Mouse (Mus musculus): Measurements from ENCODE around the gene Stk11.
"Not testable (repeated sequence)": the region's sequence is repeated elsewhere in the genome, so short reads cannot be mapped to it uniquely, and the experiment has no call there.

The Stk11 gene

DNA sequence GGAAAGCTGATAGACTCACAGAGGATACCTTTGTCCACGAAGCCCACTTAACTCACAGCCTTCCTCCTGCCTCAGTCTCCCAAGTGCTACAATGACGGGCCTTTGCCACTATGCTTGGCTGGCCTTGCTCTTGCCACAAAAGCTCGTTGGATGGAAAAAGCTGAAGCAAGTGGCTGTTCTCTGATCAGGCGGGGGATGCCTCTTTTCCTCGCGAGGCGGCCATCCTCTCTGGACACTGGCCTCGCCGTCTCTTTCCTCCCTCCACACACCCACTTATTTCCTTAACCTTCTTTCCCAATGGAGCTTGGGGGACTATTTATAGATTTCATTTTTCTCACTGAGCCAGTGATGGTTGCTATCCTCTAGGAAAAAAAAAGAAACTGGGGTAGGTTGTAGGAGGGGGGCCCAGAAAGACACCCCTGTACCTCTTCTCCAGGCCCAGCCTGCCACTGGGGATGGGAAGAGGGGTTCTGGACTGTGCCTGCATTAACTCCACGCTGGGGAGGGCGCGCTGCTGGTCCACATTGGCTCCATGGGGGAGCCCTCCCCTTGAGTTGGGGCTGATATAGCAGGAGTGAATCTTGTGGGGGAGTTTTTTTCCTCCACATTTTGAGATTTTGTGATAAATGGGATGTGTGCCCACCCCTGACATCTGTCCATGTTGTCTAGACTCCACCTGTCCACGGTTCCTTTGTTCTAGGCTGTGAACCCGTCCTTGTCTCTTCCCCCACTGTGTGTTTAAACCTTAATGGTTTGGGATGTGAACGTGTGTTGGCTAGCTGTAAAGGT, 41.7 kb downstream of the Stk11 start:
- DNase-seq (ENCODE audit: low spot score), result no peak

DNA sequence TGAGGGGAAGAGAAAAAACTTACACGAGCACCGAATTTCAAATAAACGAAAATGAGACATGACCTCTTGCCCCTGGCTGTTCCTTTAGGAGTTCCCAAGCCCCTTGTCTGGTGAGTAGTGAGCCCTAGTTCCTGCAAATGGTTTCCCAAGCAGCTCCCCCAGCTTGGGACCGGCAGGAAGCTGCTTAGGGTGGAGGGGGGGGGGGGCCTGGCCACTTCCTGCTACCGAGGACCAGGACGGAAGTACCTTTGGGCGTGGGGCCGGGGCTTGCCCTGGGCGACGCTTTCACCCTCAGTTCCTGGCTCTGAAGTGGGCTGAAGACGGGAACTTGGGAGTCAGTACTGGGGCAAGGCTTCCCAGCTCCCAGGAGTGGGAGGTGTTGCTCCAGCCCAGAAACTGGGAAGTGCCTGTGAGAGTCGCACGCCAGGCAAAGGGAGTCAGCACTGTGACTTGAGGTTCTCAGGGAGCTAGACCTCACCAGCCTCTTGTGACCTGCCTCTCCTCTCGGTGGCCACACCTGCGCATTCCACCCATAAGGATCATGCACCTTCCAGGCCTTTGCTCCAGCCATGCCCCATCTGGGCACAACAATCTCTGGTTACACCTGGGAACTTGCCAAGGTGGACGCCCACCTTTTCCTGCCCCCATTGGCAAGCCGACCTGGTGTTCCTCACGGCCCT, 42.8 kb downstream of the Stk11 start:
- DNase-seq (ENCODE audit: low spot score), result peak; percentile 90

DNA sequence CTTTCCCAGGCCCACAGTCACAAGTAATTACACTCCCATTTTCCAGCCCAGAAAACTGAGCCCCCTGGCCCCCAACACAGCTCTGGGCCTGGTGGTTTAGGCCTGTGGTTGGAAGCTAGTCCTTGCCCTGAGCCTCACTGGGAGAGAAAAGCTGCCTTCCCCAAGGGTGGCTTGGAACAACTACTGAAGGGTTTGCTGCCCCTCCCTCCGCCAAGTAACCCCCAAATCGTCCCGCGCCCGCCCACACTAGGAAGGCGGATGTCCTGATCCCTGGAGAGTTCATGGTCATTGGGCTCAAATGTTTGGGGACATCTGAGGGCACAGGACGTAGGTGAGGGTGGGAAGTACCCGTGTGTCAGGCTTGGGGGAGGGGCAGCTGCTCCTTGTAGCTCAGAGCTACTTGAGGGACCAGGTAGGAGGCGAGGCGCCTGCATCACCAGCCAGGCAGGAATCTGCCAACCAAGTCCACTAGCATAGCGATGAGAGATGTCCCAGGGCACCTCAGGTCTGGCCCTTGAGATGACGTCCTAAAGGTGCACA, 43.5 kb downstream of the Stk11 start:
- DNase-seq (ENCODE audit: low spot score), result peak; percentile 72

DNA sequence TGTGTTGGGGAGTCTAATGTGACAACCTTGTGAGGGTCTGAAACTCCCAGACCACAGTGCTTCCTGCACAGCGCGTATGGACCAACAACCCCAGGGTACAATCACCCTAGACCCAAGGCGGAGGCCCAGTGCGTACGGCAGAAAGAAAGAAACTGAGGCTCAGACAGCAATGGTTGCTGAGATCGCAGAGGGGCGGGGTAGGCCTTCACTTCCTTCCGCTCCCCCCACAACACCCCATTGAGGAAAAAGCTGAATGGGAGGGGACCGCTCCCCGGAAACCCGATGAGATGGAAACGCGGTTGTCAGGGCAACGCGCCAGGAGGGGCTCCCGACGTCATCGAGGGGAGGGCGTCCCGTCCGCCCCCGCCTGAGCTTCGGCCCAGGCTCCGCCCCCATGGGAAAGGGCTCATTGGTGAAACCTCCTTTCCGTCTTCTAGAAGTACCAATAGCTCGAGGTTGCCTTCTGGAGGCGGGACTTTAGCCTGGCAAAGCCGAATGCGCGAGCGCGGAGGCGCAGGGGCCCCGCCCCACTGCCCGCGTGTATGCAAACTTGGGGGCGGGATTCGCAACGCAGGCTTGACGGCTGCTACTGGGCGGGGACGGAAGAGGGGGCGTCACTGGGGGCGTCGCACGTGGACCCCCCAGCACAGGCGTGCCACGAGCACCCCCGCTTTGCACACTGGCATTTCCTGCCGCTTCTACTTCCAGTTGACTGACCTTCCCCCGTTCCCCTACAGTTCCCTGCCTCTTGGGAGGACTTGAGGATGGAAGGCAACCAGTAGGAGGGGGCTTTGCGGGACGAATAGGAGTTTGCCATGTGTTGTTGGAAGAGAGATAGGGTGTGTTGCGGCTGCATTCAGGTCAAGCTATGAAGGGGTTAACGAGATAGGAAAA, 44.2 kb downstream of the Stk11 start:
- DNase-seq (ENCODE audit: low spot score), result peak; percentile 100

DNA sequence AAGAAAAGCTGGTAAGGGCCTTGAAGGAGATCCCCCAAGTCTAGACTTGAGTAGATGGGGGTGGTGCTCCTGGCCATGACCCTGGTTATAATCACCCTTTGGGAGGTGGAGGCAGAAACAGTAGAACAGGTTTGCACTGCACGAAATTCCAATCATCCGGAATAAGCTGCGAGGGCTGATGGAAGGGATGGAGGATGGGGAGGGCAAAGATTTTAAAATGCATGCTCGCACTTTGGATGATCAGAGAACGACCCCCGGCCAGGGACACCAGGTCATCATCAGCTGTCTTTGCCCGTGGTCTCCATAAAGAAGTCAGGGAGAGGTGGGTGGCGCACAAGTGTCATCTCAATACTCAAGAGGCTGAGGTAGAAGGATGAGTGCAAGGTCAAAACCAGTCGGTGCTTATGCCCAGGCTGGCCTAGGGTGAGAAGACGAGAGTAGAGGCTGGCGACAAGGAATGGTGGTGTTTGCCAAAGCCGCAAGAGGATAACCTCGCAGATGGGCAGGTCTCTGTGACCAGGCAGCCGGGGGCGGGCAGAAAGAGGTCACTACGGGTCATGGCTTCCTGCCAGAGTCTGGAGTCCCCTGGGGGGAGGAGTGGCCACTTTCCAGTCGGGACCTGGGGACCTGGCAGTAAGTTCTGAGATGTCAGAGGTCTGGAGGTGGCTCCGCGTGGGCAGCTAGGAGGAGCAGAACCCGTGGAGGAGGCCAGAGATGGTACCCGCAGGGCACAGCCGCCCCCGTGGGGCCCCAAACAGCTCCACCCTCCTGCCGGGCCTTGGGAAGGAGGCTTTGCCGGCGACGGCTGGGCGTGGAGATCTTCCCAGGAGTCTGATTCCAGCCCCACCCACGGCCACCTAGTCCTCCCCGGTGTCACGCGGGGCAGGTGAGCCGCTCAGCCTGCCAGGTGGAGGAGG, 45.1 kb downstream of the Stk11 start:
- peak; percentile 89 for DNase-seq (ENCODE audit: low spot score)

DNA sequence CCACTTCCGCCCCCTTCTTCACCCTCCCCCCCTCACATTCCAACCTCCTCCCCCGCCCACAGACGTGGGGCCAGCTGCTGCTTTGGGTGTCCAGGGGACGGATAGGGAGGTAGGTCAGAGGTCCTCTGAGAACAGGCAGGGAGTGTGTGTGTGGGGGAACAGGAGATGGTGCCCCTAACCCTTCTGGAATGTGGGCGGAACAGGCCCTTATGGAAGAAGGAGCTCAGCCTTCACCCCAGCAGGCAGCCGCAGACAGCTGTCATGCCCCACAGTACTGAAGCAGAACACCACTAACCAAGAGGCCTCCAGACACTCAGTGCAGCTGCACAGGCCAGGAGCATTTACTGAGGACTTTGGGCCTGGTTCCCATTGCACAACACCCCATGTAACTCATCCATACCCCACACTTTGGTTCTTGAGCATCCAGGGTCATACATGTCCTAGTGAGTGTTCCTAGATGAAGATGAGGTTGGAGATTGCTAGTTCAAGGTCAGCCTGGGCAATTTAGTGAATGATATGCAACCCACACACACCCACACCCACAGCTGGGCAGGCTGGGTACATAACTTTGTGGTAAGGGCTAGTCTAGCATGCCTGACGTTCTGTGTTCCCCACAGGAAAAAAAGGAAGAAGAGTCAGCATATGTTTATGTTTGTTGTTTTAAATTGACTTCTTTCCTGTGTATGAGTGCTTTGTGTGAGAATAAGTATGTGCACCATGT, 46.1 kb downstream of the Stk11 start:
- no peak for DNase-seq (ENCODE audit: low spot score)

DNA sequence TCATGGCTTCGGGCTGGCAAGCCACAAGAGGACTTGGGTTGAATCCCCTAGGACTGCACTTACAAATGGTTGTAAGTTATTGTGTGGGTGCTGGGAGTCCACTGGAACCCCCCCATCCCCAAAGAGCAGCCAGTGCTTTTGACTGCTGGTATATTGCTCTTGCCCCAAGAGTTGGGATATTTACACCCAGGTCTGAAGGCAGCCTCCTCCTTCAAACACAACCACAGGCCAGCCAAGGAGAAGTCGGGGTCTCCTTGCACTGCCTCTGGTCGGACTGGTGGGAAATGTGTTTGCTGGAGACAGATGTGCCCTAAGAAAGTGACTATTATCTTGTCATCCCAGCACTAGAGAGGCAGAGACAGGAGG, 46.6 kb downstream of the Stk11 start:
- no peak for DNase-seq (ENCODE audit: low spot score)

DNA sequence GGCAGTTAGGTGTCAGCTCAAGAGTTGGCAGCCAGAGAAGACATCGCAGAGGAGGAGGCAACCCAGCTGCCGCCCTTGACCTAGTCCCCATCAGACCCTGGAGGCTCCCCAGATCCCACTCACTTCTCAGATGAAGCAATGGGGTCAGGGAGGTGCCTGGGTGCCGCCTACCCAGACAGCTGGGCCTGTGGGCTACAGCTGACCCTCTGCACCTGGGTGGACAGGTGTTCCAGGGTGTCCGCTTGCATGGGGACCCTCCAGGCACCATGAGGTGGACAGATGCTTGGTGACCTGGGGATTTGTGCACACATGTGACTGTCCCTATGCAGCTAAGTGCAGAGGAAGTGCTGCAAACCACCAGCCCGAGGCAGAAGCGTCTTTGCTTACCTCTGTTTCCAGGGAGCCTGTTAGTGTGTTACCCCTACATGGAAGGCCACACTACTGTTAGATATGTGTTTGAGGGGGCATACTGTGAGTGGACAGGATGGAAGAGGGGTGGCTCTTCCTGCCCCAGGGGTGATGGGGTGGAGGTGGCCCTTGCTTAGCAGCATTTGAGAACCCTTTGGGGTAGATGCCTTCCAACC, 47.2 kb downstream of the Stk11 start:
- no peak for DNase-seq (ENCODE audit: low spot score)

DNA sequence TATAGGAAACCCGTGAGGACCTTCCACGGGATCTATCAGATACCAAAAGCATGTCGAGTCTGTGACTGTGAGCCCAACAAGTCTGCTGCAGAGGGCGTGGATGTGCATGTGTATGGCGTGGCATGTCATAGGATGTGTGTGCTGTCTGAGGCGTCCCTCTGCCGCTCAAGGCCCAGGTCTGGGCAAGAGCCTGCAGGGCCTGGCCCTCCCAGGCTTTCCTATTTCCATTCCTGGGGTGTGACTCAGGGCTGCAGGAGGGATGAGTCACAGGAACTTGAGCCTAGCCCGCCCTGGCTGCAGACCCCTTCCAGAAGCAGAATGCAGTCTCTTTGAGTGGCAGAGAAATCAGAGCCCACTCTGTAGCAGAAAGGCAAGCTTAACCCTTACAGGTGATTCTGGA, 48.1 kb downstream of the Stk11 start:
- no peak for DNase-seq (ENCODE audit: low spot score)

DNA sequence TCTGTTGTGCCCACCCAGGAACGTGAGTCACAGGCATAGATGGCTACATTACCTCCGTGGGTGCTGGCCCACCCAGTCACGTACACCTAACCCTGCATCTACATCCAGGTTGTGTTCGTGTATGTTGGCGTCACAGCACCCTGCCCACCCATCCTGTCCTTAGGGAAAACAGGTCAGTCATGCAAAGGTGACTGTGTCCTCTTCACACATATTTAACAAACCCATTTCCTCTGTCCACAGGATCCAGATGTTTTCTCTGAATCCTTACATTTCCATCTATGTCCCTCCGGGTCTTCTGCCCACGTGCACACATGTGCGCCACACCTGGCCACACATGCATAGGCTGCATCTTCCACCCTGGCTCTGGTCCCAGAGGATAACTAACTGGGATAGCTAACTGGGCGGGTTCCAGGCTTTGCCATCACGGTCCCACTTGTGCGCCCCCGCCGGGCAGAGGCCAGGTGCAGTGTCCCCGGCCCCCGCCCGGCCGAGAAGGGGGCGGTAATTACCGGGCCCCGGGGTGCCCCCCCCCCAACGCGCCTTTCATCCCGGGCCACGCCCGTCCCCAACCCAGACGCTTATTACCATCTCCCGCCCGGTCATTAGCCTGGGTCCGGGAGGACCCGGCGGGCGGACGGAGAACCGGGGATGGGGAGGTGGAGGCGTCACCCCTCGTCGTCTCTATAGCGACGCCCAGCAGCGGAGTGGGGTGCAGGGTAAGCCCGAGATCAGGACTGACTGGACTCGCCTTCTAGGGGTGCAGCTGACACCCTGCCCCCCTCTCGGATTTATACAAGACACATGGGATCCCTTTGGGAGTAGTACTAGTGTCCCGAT, 48.8 kb downstream of the Stk11 start:
- no peak for DNase-seq (ENCODE audit: low spot score)

DNA sequence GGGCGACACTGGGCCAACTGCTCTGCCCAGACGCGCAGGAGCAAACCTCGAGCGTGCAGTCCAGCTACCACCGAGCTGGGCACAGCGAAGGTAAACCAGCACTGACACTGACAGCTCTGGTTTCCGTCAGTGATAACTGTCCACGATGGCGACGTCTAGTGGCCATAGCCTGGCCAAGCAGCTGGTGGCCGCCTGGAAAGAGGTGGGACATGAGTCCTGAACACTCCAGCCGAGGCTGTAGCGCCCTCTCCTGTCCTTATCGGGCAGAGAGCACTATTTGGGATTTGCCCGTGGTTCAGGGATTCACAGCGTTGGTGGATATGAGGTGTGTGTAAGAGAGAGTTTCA, 49.4 kb downstream of the Stk11 start:
- DNase-seq (ENCODE audit: low spot score), result peak; percentile 99

DNA sequence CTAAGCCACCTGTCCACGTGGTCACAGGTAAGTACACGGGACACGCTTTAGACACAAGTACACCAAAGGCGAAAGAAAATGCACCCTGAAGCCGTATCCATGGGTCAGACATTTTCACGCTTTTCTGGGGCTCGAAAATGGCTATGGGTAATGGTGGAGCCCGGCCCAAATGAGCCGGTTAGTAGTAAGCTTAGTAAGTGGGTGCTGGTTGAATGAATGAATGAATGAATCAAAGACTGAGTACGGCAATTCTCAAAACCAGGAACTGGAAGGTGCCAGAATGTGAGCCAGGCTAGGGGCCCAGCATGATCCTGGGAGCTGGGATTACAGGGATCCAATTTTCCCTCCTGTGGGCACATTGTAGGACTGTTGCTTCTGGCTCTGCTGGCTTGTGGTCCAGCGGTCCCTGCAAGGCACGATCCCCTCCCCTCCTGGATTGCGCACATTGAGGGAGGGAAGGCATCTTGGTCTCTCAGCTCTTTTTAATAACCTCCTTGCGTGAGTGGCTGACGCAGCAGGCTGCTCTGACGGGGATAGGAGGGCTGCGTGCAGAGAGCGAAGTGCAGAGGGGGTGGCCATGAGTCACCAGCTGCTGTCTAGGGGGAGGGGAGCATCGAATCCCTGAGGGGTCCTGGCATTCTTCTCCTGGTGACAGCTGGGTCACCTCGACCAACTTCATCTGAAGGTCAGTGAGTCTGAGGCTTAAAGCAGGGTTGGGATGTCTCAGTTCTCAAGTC, 50.0 kb downstream of the Stk11 start, which contains the start of gene Cirbp:
Gene Cirbp, plus strand, starts transcription at position 594 of the 737 bp plus-strand sequence.
- no peak for DNase-seq (ENCODE audit: low spot score)

DNA sequence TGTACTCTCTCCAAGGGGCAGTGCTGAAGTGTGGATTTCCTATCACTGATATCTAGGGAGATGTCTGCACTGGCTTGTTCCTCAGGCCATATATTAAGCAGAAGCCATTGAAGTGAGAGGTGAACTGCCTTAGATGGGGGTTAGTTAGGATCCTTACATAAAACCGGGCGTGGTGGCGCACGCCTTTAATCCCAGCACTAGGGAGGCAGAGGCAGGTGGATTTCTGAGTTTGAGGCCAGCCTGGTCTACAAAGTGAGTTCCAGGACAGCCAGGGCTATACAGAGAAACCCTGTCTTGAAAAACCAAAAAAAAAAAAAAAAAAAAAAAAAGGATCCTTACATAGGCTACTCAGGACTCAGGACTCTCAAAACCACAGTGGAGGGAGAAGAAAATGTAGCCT, 50.5 kb downstream of the Stk11 start:
- not testable (repeated sequence) for DNase-seq (ENCODE audit: low spot score)

DNA sequence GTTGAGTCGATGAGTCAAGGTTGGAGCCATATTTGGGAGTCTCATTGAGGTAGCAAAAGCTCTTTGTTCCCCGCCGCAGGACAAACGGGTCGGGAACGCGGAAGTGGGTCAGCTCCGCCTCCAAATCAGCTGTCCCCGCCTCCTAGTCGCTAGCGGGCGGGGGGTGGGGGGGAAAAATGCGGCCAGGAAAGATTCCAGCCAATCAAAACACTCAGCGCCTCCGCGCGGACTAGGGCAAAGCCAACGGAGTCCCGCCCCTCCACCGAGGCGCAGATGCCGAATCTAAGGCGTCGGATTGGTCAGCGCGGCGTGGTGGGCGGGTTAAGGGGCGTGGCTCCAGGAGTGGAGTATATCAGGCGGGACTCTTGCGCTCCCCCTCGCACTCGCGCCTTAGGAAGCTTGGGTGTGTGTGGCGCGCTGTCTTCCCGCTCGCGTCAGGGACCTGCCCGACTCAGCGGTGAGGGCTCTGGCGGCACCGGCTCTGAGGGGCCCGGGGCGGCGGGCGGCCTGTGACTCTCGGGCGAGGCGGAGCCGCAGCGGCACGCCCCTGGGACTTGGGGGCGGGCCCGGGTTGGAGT, 51.9 kb downstream of the Stk11 start:
- peak; percentile 98 for DNase-seq (ENCODE audit: low spot score)

DNA sequence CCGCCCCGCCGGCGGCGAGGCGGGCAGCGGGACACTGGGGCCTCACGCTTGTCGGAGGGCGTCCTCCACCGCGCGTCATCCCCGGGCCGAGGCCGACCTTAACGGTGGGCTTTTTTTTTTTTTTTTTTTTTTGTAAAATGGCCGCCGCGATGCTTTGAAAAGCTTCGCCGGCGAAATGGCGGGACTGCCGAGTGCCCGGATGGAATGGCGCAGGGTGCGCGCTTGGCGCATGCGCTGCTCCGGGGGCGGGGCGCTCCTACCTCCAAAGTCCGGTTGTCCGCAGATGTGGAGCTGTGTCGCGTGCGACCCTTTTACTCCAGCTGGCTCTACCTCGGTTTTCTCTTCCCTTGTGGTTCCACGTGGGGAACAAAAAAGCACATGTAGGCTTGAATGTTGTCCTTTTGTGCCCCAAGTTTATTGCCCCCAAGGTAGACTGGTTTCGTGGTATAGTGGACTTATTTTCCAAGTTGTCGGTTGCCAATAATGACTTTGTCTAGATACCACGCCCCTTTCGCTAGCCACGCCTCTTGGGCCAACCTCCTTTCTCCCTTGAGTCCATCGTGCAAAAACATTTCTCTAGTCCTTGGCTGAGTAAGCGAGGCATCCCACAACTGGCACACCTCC, 52.5 kb downstream of the Stk11 start:
- DNase-seq (ENCODE audit: low spot score), result peak; percentile 93

DNA sequence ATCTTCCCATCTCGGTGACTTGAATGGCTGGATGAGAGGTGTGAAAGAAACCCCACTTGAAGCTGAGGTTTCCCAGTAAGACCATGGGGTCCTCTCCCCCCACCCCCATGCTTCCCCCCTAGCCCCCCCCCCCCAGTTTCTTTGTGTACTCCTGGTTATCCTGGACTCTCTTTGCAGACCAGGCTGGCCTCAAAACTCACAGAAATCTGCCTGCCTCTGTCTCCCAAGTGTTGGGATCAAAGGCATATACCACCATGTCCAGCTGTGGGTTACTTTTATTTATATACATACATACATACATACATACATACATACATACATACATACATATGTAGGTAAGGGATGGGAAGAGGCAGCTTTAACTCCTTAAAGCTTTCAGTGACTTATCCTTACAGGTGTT, 53.5 kb downstream of the Stk11 start:
- no peak for DNase-seq (ENCODE audit: low spot score)

DNA sequence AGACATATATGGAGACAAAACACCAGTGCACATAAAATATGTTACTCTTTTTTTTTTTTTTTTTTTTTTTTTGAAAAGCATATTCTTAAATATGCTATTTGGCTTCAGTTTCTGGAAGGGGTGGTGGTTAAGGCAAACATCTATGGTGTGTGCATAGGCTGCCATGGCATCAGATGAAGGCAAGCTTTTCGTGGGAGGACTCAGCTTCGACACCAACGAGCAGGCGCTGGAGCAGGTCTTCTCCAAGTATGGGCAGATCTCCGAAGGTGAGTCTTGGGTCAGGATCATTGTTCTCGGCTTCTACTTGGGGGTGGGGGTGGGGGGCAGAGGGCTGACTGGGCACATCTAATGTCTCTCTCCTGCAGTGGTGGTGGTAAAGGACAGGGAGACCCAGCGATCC, 54.0 kb downstream of the Stk11 start:
- DNase-seq (ENCODE audit: low spot score), result no peak

DNA sequence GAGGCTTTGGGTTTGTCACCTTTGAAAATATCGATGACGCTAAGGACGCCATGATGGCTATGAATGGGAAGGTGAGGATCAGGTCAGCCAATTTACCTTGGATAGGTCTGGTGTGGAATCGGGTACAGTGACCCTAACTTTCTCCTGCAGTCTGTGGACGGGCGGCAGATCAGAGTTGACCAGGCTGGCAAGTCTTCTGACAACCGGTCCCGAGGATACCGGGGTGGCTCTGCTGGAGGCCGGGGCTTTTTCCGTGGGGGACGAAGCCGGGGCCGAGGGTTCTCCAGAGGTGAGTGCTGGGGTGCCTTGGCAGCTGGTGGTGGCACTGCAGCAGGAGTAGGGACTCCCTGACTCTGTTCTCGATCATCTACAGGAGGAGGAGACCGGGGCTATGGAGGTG, 54.4 kb downstream of the Stk11 start:
- no peak for DNase-seq (ENCODE audit: low spot score)
